Mouse (Mus musculus) bone marrow, adult 2 months (tissue): Measurements from ENCODE around the gene Chrm4.

Experiments
- CTCF ChIP-seq: fragments of 200-500 bp; IDR thresholded peaks from 2 replicates; pipeline ENCODE4 v1.5.1; 2011; ENCODE audit warnings: low read length, control low read depth; ENCODE audit not compliant: control insufficient read depth, insufficient read depth
- POLR2A ChIP-seq: fragments of 200-500 bp; IDR thresholded peaks from 2 replicates; pipeline ENCODE4 v1.6.1; 2011; ENCODE audit warnings: low read depth, mild to moderate bottlenecking, control low read depth, low read length, borderline replicate concordance; ENCODE audit not compliant: control insufficient read depth

GRCm38 (mm10) chr2:91932737-91933350, 5.8 kb downstream of the Chrm4 start:
- TF ChIP-seq CTCF = no peak
- no peak for TF ChIP-seq POLR2A
